Mouse (Mus musculus) activated CD4-positive, CD25-positive, alpha-beta regulatory T cell, adult 9 weeks (primary cell): ENCODE data around the gene Hsd17b7. TPM values are rescaled to one million over a fixed set of nuclear protein-coding genes. Genes with fewer than 3 reads are reported as not detected.

Experiments used
- polyA plus RNA-seq: library from polyadenylated mRNA; unstranded; fragments of 100-300 nt; shearing (Covaris generic); gene quantifications from one replicate; pipeline ENCODE4 v1.2.1, GENCODE M21; 2017

Hsd17b7 gene
- 10.1 TPM for polyA plus RNA-seq

DNA sequence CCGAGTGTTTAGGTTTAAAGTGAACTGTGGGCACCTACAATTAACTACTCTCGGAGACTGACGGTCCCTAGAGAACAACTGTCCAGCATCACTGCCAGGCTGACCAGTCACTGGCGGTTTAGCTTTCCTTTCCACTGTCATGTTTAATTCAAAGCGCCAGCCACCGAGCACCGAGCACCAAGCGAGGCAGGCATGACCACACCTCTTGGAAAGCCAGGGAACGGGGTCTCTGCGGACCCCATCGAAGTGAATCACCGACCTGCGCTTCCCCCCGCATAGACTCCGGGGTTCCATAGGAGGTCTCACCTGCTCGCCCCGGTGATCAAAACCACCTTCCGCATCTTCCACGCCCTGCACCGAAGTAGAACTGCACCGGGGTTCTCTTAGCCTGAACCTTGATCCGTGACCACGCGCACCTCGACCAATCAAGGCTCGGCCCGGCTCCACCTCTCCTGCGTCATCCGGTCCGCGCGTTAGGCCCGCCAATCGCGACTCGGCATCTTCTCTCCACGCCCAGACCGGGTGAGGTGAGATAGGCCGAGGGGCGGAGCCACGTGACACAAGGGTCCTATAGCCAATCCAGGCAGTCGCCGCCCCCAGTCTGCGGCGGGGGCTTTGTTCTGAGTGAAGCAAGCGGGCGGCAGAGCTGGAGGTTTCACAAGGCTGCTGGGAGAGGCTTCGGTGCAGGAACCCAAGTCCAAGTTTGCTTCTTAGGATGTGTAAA lies at the start of gene Hsd17b7:
Gene Hsd17b7, minus strand, starts transcription at position 450 of the 724 bp plus-strand sequence.

DNA sequence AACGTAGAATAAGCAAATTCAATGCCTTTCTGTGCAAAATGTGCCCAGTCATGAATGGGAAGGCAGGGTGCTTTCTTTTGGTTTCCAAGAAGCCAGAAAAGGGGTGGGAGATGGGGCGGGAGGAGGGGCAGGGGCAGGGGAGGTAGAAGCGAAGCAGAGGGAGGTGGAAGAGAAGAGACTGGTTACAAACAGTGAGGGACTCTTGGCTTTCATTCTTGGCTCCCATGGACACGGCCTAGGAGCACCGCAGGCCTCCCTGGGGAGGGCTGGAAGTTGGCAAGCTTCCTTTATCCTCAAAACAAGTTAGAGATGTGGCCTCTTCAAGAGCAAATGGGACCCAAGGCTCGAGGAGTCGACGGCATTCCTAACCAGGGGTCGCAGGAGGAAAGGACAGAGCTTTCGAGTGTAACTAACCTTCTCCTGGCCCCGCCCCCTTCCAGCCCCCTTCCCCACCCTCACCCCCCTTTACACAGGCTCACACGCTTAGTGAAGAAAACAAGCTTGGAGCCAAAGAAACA lies 40.5 kb downstream of the Hsd17b7 start, which contains the start of gene Ccdc190:
Gene Ccdc190, plus strand, starts transcription at position 195 of the 518 bp plus-strand sequence.

Other genes starting within 250 kb of the Hsd17b7 start
- gene Rgs4, start 221.6 kb downstream of the Hsd17b7 start, polyA plus RNA-seq, result not detected
- gene Ccdc190, start 40.6 kb downstream of the Hsd17b7 start, polyA plus RNA-seq, result not detected
- not detected for gene Ddr2, start 141.5 kb upstream of the Hsd17b7 start, polyA plus RNA-seq
- 15.9 TPM for gene Uap1, start 205.7 kb upstream of the Hsd17b7 start, polyA plus RNA-seq
- 4.6 TPM for gene Uhmk1, start 246.2 kb upstream of the Hsd17b7 start, polyA plus RNA-seq